Mouse (Mus musculus): Measurements from ENCODE around the gene Fbxw8. TPM values are rescaled to one million over a fixed set of nuclear protein-coding genes. Genes with fewer than 3 reads are reported as not detected.

Fbxw8 gene
- polyA plus RNA-seq, 1 experiment from 2014 or later = 10.8 TPM

DNA sequence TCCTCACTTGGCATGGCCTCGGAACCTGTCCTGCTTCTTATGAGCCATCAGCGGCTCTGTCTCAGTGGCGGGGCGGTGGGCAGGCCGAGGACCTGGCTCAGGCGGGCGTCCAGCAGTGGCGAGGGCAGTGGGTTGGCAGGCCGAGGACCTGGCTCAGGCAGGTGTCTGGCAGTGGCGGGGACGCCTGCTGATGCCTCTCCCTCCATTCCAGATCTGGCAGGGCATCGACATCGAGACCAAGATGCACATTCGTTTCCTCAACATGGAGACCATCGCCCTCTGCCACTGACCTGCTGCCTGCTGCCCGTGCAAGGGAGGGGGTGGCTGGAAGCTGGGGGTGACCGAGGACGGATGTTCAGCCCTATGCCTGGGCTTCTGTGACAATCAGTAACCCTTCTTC lies 93.9 kb downstream of the Fbxw8 start:
- Histone ChIP-seq H3K27ac (ENCODE audit: low read depth, low read length) (no peak overlapping the region), H3K36me3 (ENCODE audit: control insufficient read depth, insufficient read depth) (peaks cover 23% of the 10 kb centered on the region; the same call in 1 of the 2 replicates), H3K4me3 (ENCODE audit: low read depth, low read length) (no peak overlapping the region), H3K9me3 (ENCODE audit: control insufficient read depth) (no peaks in the 10 kb centered on the region), H3K4me1 (replicated peaks; ENCODE audit: control insufficient read depth, insufficient read depth, low read length) (no peaks in the 10 kb centered on the region), H3K27me3 (replicated peaks; ENCODE audit: control insufficient read depth, insufficient read depth, low read length) (no peaks in the 10 kb centered on the region), H3K4me2 (replicated peaks; ENCODE audit: low read depth) (no peak overlapping the region), H3K9ac (ENCODE audit: low read depth, low read length) (no peak overlapping the region)
- 94% methylated on average over 17 of the region's 18 CpGs for WGBS
- TF ChIP-seq CTCF (IDR thresholded peaks at IDR 0.05; ENCODE audit: low read depth) = no peak
- no peak for ATAC-seq

DNA sequence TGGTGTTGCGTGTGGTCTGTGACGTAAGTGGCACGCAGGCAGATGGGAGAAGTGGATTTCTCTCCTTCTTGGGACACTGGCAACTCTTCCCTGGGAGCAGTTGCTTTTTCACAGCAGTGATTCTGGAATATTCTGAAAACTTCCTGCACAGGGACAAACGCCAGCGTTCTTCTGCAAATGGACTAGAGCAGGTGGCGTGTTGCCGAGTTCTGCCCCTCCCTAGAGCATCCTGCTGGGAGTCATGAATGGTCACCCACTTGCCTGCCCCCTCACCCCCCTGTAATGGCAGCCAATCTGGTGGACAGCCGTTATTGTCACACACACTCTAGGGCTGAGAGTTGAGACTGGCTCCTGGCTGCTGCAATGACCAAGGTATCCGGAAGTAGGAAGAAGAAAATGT lies 95.6 kb downstream of the Fbxw8 start:
- no peaks in the 10 kb centered on the region for H3K9me3 ChIP-seq (ENCODE audit: control insufficient read depth)
- H3K27ac ChIP-seq (ENCODE audit: low read depth, low read length) = no peak overlapping the region
- no peaks in the 10 kb centered on the region for H3K27me3 ChIP-seq (replicated peaks; ENCODE audit: control insufficient read depth, insufficient read depth, low read length)
- H3K36me3 ChIP-seq (ENCODE audit: control insufficient read depth, insufficient read depth) = peaks cover 10% of the 10 kb centered on the region; the same call in 1 of the 2 replicates
- WGBS = 79% methylated on average over 9 of the region's 9 CpGs
- no peak overlapping the region for H3K9ac ChIP-seq (ENCODE audit: low read depth, low read length)
- no peak overlapping the region for H3K4me2 ChIP-seq (replicated peaks; ENCODE audit: low read depth)
- no peak overlapping the region for H3K4me3 ChIP-seq (ENCODE audit: low read depth, low read length)
- ATAC-seq = no peak
- H3K4me1 ChIP-seq (replicated peaks; ENCODE audit: control insufficient read depth, insufficient read depth, low read length) = no peaks in the 10 kb centered on the region
- no peak for TF ChIP-seq CTCF (IDR thresholded peaks at IDR 0.05; ENCODE audit: low read depth)

DNA sequence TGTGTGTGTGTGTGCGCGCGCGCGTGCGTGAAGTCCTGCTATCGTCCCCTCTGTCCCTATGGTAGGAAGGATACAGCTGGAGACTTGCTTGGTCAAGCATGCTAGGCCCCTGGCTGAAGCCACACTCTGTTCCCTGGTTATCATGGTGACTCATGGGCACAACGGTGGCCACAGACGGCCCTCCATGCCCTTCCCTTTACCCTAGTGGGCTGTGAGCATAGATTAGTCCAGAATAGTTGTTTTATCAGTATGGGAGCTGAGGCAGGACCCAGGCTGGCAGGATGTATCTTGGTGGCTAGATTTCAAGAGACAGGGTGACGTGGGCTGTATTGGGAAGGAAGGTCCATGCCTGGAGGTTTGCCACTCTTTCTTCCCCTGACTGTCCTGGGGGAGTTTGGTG lies 96.4 kb downstream of the Fbxw8 start:
- Histone ChIP-seq H3K9ac (ENCODE audit: low read depth, low read length) (no peak overlapping the region), H3K27me3 (replicated peaks; ENCODE audit: control insufficient read depth, insufficient read depth, low read length) (no peaks in the 10 kb centered on the region), H3K9me3 (ENCODE audit: control insufficient read depth) (no peaks in the 10 kb centered on the region), H3K27ac (ENCODE audit: low read depth, low read length) (no peak overlapping the region), H3K4me1 (replicated peaks; ENCODE audit: control insufficient read depth, insufficient read depth, low read length) (no peaks in the 10 kb centered on the region), H3K4me3 (ENCODE audit: low read depth, low read length) (no peak overlapping the region), H3K36me3 (ENCODE audit: control insufficient read depth, insufficient read depth) (peaks cover 7% of the 10 kb centered on the region; the same call in 1 of the 2 replicates), H3K4me2 (replicated peaks; ENCODE audit: low read depth) (no peak overlapping the region)
- no peak for TF ChIP-seq CTCF (IDR thresholded peaks at IDR 0.05; ENCODE audit: low read depth)
- WGBS = 89% methylated on average over 10 of the region's 10 CpGs
- ATAC-seq = no peak

DNA sequence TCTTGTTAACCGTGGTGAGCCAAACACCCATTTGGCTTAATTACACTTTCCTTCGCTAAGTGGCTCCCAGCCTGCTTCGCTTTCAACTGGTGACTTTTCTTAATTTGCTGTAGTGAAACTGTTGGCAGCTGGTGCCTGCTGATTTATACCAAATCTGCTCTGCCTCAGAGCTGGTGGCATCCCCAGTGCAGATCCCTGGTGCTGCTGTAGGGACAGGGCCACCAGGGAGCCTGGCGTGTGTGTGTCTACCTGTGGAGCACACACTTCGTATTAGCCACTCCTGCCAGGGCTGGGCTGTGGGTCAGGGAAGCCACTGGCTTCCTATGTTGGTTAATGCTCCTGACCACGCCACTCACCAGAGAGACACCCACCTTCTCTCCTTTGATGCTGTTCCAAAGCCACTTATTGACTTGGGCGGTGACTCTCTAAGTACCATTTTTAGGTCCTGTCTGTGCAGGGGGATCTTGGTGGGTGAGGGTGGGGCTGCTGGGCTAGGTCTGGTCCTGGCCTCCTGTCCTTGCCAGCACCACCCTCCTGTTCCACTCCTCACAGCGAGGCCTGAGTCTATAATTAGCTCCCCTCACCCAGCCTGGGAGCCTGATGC lies 97.7 kb downstream of the Fbxw8 start:
- H3K9me3 ChIP-seq (ENCODE audit: control insufficient read depth) = no peaks in the 10 kb centered on the region
- ATAC-seq = no peak
- H3K4me1 ChIP-seq (replicated peaks; ENCODE audit: control insufficient read depth, insufficient read depth, low read length) = no peaks in the 10 kb centered on the region
- no peaks in the 10 kb centered on the region; the same call in 1 of the 2 replicates for H3K36me3 ChIP-seq (ENCODE audit: control insufficient read depth, insufficient read depth)
- no peak overlapping the region for H3K4me3 ChIP-seq (ENCODE audit: low read depth, low read length)
- H3K27me3 ChIP-seq (replicated peaks; ENCODE audit: control insufficient read depth, insufficient read depth, low read length) = no peaks in the 10 kb centered on the region
- no peak overlapping the region for H3K4me2 ChIP-seq (replicated peaks; ENCODE audit: low read depth)
- no peak overlapping the region for H3K9ac ChIP-seq (ENCODE audit: low read depth, low read length)
- WGBS = 60% methylated on average over 8 of the region's 8 CpGs
- no peak for TF ChIP-seq CTCF (IDR thresholded peaks at IDR 0.05; ENCODE audit: low read depth)
- no peak overlapping the region for H3K27ac ChIP-seq (ENCODE audit: low read depth, low read length)

DNA sequence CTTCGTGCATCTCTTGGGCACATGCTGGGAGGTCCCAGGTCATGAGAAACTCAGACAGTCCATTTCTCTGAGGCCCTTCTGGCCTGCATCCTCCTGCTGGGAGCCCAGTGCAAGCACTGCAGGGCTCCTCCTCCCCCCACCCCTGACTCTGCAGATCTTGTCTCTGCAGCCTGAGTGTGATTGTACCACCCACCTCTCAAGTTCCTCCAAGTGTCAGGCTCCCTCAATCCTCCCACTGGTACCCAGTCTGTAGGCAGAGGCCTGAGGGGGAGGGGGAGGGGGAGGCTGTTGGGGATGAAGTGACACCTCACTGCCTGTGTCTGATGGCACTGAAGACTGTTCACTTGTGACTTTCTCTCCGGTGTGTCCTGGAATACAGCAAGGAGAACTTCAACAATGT lies 102.1 kb downstream of the Fbxw8 start:
- no peak overlapping the region for H3K27ac ChIP-seq (ENCODE audit: low read depth, low read length)
- ATAC-seq = no peak
- no peak for TF ChIP-seq CTCF (IDR thresholded peaks at IDR 0.05; ENCODE audit: low read depth)

DNA sequence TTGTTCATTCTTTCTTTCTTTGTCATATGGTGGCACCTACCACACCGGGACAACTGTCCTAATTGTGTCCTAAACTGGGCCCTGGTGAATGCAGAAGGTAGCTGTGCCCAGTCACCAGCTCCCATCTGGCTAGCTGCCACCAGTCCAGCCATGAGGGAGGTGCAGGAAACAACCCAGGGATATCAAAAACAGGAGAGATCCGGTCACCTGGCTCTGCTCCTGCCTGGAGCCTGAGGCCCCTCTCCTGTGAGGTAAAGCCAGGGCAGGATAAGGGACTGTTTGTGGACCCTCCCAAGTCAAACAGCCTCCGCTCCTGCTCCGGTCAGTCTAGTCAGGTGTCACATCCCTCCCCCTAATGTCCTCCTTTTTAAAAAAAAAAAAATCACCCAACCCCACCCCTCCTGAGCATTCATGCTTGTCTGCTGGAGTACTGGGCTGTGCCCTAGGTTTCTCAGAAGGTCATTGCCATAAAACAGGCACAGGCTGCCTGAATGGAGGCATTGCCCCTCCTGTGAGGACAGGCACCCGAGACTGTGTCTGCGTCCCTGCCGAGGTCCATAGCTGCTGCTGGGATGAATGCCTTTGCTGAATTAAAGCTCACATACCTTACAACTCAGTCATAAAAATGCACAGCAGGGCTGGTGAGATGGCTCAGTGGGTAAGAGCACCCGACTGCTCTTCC lies 103.1 kb downstream of the Fbxw8 start:
- no peak for TF ChIP-seq CTCF (IDR thresholded peaks at IDR 0.05; ENCODE audit: low read depth)
- H3K4me1 ChIP-seq (replicated peaks; ENCODE audit: control insufficient read depth, insufficient read depth, low read length) = no peaks in the 10 kb centered on the region
- no peak overlapping the region for H3K27ac ChIP-seq (ENCODE audit: low read depth, low read length)
- no peak overlapping the region for H3K4me3 ChIP-seq (ENCODE audit: low read depth, low read length)
- no peaks in the 10 kb centered on the region for H3K36me3 ChIP-seq (ENCODE audit: control insufficient read depth, insufficient read depth)
- no peaks in the 10 kb centered on the region for H3K27me3 ChIP-seq (replicated peaks; ENCODE audit: control insufficient read depth, insufficient read depth, low read length)
- H3K9me3 ChIP-seq (ENCODE audit: control insufficient read depth) = no peaks in the 10 kb centered on the region
- H3K4me2 ChIP-seq (replicated peaks; ENCODE audit: low read depth) = no peak overlapping the region
- ATAC-seq = peak; percentile 36; the same call in 1 of the 2 replicates
- no peak overlapping the region for H3K9ac ChIP-seq (ENCODE audit: low read depth, low read length)
- WGBS = 39% methylated on average over 8 of the region's 8 CpGs

More for the DNA sequence above, 102.1 kb downstream of the Fbxw8 start:
- H3K9me3 ChIP-seq (ENCODE audit: control insufficient read depth) = no peaks in the 10 kb centered on the region
- no peak overlapping the region for H3K4me2 ChIP-seq (replicated peaks; ENCODE audit: low read depth)
- no peaks in the 10 kb centered on the region for H3K36me3 ChIP-seq (ENCODE audit: control insufficient read depth, insufficient read depth)
- H3K4me3 ChIP-seq (ENCODE audit: low read depth, low read length) = no peak overlapping the region
- no peak overlapping the region for H3K9ac ChIP-seq (ENCODE audit: low read depth, low read length)
- no peaks in the 10 kb centered on the region for H3K27me3 ChIP-seq (replicated peaks; ENCODE audit: control insufficient read depth, insufficient read depth, low read length)
- WGBS = 93% methylated on average over 2 of the region's 2 CpGs
- no peaks in the 10 kb centered on the region for H3K4me1 ChIP-seq (replicated peaks; ENCODE audit: control insufficient read depth, insufficient read depth, low read length)

Data from intestine, postnatal 0 days (tissue).